Mouse (Mus musculus): ENCODE data around the gene Tmem263. TPM values are rescaled to one million over a fixed set of nuclear protein-coding genes. Genes with fewer than 3 reads are reported as not detected.

Gene Tmem263
- total RNA-seq, 4 experiments from 2014 or later: 27.3 to 33.8 (median 30.6) TPM

Other genes with a start within 250 kb of the Tmem263 start
- gene Ric8b, start 185.0 kb upstream of the Tmem263 start, total RNA-seq (2022): 10 to 100 TPM; 36.1 to 51.0 (median 45.1) TPM
- 1 to 10 TPM in 1 of 4 experiments, under 1 TPM in 3; 0.56 to 1.4 (median 0.68) TPM for gene Fhl4, start 132 bp upstream of the Tmem263 start, total RNA-seq (2022)
- gene Mterf2, start 25.4 kb downstream of the Tmem263 start, total RNA-seq (2022): 10 to 100 TPM; 16.3 to 20.9 (median 18.4) TPM
- gene Cry1, start 82.4 kb downstream of the Tmem263 start, total RNA-seq (2022): 10 to 100 TPM; 13.9 to 14.9 (median 14.4) TPM

Measured in layer of hippocampus, adult 8-10 months (tissue).